Mouse (Mus musculus): Measurements from ENCODE around the gene A030003K21Rik. TPM values are rescaled to one million over a fixed set of nuclear protein-coding genes. Genes with fewer than 3 reads are reported as not detected.
A peak's percentile ranks its signal among the peaks of the same experiment; 100 is the strongest.
"Not testable (repeated sequence)": the region's sequence is repeated elsewhere in the genome, so short reads cannot be mapped to it uniquely, and the experiment has no call there.

A030003K21Rik gene
- polyA plus RNA-seq (2014; fragmentation: Nextera tagmentation; extraction: Ambion mirVana) = not detected in 2 replicates

DNA sequence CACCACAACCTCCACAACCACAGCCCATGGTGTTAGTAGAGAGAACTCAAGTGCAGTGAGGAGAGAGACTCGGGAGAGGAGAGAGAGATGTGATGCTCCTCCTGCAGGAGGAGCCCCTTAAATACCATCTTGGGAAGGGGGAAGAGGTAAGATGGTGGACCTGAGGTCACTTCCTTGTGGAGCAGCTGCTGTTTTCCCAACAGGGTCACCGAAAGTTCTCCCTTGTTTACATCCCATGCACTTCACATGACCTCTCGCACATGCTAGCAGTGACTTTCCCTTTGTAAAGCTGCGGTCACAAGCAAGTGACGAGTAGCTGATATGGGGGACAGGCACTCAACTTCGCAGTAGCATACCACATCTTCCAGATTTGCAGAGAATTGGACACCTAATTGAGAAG, at the start of gene A030003K21Rik:
Gene A030003K21Rik, minus strand, starts transcription at position 94 of the 400 bp plus-strand sequence.
- not testable (repeated sequence) for H3K27ac ChIP-seq (ENCODE audit: low read depth); H3K4me2 ChIP-seq (ENCODE audit: low read length); H3K9ac ChIP-seq (ENCODE audit: low read length); ATAC-seq (replicated peaks; ENCODE audit: low FRiP score, low TSS enrichment, low read depth); H3K36me3 ChIP-seq (ENCODE audit: control insufficient read depth, insufficient read depth, low read length); H3K4me3 ChIP-seq (ENCODE audit: low read depth, low read length); H3K4me1 ChIP-seq (replicated peaks; ENCODE audit: control insufficient read depth, insufficient read depth, low read length); DNase-seq (ENCODE audit: low spot score); H3K9me3 ChIP-seq (ENCODE audit: control insufficient read depth, low read length); H3K27me3 ChIP-seq (replicated peaks; ENCODE audit: control insufficient read depth, insufficient read depth, low read length)
- WGBS = no CpG with 5 or more reads among the region's 6 CpGs

DNA sequence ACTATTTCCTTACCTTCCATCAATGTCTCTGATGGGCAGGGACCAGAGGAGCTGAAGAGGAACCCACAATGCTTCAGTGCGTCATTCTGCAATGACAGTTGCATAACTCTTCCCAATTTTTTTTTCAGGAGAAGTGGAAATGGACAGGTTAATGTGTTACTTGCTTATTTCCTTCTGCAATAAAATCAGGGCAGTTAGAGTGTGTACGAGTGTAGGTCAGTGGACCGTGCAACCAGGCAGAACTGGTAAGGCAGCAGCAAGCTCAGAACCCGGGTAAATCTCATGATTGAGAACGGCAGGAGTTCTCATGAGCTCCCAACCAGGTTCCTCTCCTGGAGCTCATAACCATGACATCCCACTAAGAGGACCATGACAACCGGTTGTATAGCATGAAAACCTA, 48.9 kb upstream of the A030003K21Rik start:
- Histone ChIP-seq H3K9ac (ENCODE audit: low read length) (no peak overlapping the region), H3K4me3 (ENCODE audit: low read depth, low read length) (no peak overlapping the region), H3K4me2 (ENCODE audit: low read length) (no peak overlapping the region), H3K27ac (ENCODE audit: low read depth) (no peak overlapping the region), H3K36me3 (ENCODE audit: control insufficient read depth, insufficient read depth, low read length) (no peaks in the 10 kb centered on the region), H3K4me1 (replicated peaks; ENCODE audit: control insufficient read depth, insufficient read depth, low read length) (0 out of 2 replicates have a peak, but pooled peaks cover 3% of the 10 kb centered on the region), H3K9me3 (ENCODE audit: control insufficient read depth, low read length) (no peaks in the 10 kb centered on the region), H3K27me3 (replicated peaks; ENCODE audit: control insufficient read depth, insufficient read depth, low read length) (no peaks in the 10 kb centered on the region)
- WGBS = 85% methylated on average over 6 of the region's 6 CpGs
- DNase-seq (ENCODE audit: low spot score) (no peak), ATAC-seq (replicated peaks; ENCODE audit: low FRiP score, low TSS enrichment, low read depth) (no peak)

DNA sequence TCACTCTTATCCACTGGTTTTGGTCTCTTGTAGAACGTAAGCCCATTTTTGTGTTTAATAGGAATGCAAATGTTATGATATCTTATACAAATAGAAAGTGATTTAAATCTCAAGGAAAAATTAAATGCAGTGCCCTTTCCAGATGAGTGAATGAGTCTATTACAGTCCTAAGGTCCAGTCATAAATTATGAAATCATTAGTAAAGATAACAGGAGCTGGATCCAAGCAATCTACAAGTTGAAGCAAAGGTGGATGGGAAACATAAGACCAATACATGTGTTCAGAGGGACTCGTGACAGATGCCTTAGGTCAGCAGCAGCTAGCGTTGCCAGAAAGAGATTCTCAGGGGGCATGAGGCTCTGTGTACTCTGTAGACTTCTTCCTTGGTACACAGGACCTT, 48.4 kb upstream of the A030003K21Rik start:
- 0 out of 2 replicates have a peak, but pooled peaks cover 3% of the 10 kb centered on the region for H3K4me1 ChIP-seq (replicated peaks; ENCODE audit: control insufficient read depth, insufficient read depth, low read length)
- no peak overlapping the region for H3K9ac ChIP-seq (ENCODE audit: low read length)
- H3K4me3 ChIP-seq (ENCODE audit: low read depth, low read length) = no peak overlapping the region
- ATAC-seq (replicated peaks; ENCODE audit: low FRiP score, low TSS enrichment, low read depth) (no peak), DNase-seq (ENCODE audit: low spot score) (no peak)
- no peaks in the 10 kb centered on the region for H3K36me3 ChIP-seq (ENCODE audit: control insufficient read depth, insufficient read depth, low read length)
- H3K27ac ChIP-seq (ENCODE audit: low read depth) = no peak overlapping the region
- no peaks in the 10 kb centered on the region for H3K9me3 ChIP-seq (ENCODE audit: control insufficient read depth, low read length)
- no peak overlapping the region for H3K4me2 ChIP-seq (ENCODE audit: low read length)
- 69% methylated on average over 3 of the region's 3 CpGs for WGBS
- no peaks in the 10 kb centered on the region for H3K27me3 ChIP-seq (replicated peaks; ENCODE audit: control insufficient read depth, insufficient read depth, low read length)

- H3K27ac ChIP-seq (ENCODE audit: low read depth) = no peak overlapping the region
- no peak overlapping the region for H3K4me3 ChIP-seq (ENCODE audit: low read depth, low read length)
- no peaks in the 10 kb centered on the region for H3K9me3 ChIP-seq (ENCODE audit: control insufficient read depth, low read length)
- H3K4me2 ChIP-seq (ENCODE audit: low read length) = no peak overlapping the region
- 60% methylated on average over 4 of the region's 4 CpGs for WGBS
- H3K9ac ChIP-seq (ENCODE audit: low read length) = no peak overlapping the region
- H3K27me3 ChIP-seq (replicated peaks; ENCODE audit: control insufficient read depth, insufficient read depth, low read length) = no peaks in the 10 kb centered on the region
- H3K36me3 ChIP-seq (ENCODE audit: control insufficient read depth, insufficient read depth, low read length) = no peaks in the 10 kb centered on the region
- H3K4me1 ChIP-seq (replicated peaks; ENCODE audit: control insufficient read depth, insufficient read depth, low read length) = 0 out of 2 replicates have a peak, but pooled peaks cover 3% of the 10 kb centered on the region
- DNase-seq (ENCODE audit: low spot score) = no peak
- peak; percentile 69 for ATAC-seq (replicated peaks; ENCODE audit: low FRiP score, low TSS enrichment, low read depth)
These were observed 47.9 kb upstream of the A030003K21Rik start for GRCm38 (mm10) chr1:82991062-82991461.

DNA sequence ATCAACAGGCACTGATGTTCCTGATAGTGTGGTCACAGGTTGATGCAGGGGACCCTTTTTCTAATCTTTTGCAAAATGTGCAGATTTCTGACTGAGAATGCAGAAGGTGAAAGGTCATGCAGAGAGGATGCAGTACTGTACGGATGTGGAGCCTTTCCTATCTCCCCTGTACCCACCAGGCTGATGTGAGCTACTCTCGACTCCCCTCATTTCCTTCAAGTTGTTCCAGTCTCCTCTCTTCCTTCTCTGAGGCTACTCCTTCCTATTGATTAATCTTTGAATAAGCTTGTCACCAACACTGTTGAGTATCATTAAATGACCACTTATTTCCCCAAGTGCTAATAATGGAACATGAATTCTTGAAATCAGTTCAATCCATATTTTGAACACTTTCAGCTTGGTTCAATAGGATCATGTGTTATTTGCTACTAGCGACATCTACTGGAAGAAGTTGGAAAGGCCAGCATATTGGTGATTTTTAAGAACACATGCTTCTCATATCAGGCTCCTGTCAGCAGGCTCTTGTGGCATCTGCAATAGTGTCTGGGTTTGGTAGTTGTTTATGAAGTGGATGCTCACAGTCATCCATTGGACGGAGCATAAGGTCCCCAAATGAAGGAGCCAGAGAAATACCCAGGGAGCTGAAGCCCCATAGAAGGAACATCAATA, 44.5 kb upstream of the A030003K21Rik start:
- Histone ChIP-seq H3K4me2 (ENCODE audit: low read length) (no peak overlapping the region), H3K9ac (ENCODE audit: low read length) (no peak overlapping the region), H3K27ac (ENCODE audit: low read depth) (no peak overlapping the region), H3K9me3 (ENCODE audit: control insufficient read depth, low read length) (peaks cover 5% of the 10 kb centered on the region; the same call in 1 of the 2 replicates), H3K36me3 (ENCODE audit: control insufficient read depth, insufficient read depth, low read length) (no peaks in the 10 kb centered on the region), H3K4me3 (ENCODE audit: low read depth, low read length) (no peak overlapping the region), H3K4me1 (replicated peaks; ENCODE audit: control insufficient read depth, insufficient read depth, low read length) (0 out of 2 replicates have a peak, but pooled peaks cover 3% of the 10 kb centered on the region), H3K27me3 (replicated peaks; ENCODE audit: control insufficient read depth, insufficient read depth, low read length) (no peaks in the 10 kb centered on the region)
- peak; percentile 45; the same call in 1 of the 2 replicates for ATAC-seq (replicated peaks; ENCODE audit: low FRiP score, low TSS enrichment, low read depth)
- whole genome bisulfite sequencing = 34% methylated on average over 4 of the region's 4 CpGs
- DNase-seq (ENCODE audit: low spot score) = no peak

DNA sequence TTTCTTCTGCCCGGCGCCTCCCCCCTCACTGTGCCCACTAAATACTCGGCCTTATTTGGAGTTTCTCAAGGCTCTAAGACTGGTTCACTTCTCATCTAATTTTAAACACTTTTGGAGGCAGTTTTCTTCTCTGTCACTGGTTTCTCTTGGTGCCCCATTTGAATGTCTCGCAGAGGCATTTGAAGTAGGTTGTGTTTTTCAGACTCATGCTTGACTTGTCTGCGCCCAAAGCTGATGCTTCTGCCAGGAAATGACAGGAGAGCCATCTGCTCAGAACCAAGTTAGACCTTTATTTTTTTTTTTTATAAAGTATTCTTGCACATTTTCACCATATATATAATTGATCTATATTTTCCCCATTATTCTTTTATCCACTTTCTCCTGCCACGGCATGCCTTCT, 43.5 kb upstream of the A030003K21Rik start:
- ATAC-seq (replicated peaks; ENCODE audit: low FRiP score, low TSS enrichment, low read depth) = no peak
- Histone ChIP-seq H3K9me3 (ENCODE audit: control insufficient read depth, low read length) (peaks cover 5% of the 10 kb centered on the region; the same call in 1 of the 2 replicates), H3K27ac (ENCODE audit: low read depth) (no peak overlapping the region), H3K4me2 (ENCODE audit: low read length) (no peak overlapping the region), H3K9ac (ENCODE audit: low read length) (no peak overlapping the region), H3K27me3 (replicated peaks; ENCODE audit: control insufficient read depth, insufficient read depth, low read length) (no peaks in the 10 kb centered on the region), H3K36me3 (ENCODE audit: control insufficient read depth, insufficient read depth, low read length) (no peaks in the 10 kb centered on the region), H3K4me3 (ENCODE audit: low read depth, low read length) (no peak overlapping the region), H3K4me1 (replicated peaks; ENCODE audit: control insufficient read depth, insufficient read depth, low read length) (0 out of 2 replicates have a peak, but pooled peaks cover 3% of the 10 kb centered on the region)
- 88% methylated on average over 6 of the region's 6 CpGs for WGBS
- no peak for DNase-seq (ENCODE audit: low spot score)

GRCm38 (mm10) chr1:82977840-82978239, 34.7 kb upstream of the A030003K21Rik start:
- Histone ChIP-seq H3K27me3 (replicated peaks; ENCODE audit: control insufficient read depth, insufficient read depth, low read length) (no peaks in the 10 kb centered on the region), H3K27ac (ENCODE audit: low read depth) (no peak overlapping the region), H3K36me3 (ENCODE audit: control insufficient read depth, insufficient read depth, low read length) (no peaks in the 10 kb centered on the region), H3K4me3 (ENCODE audit: low read depth, low read length) (no peak overlapping the region), H3K4me1 (replicated peaks; ENCODE audit: control insufficient read depth, insufficient read depth, low read length) (no peaks in the 10 kb centered on the region), H3K4me2 (ENCODE audit: low read length) (no peak overlapping the region), H3K9ac (ENCODE audit: low read length) (no peak overlapping the region), H3K9me3 (ENCODE audit: control insufficient read depth, low read length) (no peaks in the 10 kb centered on the region)
- no peak for ATAC-seq (replicated peaks; ENCODE audit: low FRiP score, low TSS enrichment, low read depth)
- no peak for DNase-seq (ENCODE audit: low spot score)

DNA sequence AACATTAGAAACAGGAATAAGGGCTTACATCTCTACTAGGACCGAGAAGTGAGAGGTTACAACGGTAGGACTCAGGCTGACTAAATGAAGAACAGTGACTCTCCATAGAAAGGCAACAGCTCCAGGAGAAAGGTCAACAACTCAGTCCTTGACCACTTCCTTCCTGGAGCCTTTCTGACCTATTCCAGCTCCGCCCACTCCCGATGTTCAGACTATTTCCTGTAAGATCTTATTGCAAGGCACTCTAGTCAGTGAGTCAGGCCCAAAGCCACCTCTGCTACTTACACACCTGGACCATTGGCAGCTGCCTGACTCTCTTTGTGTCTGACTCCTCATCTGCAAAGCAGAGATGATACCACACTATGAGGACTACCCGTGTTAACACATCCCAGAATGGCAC, 32.6 kb upstream of the A030003K21Rik start:
- Histone ChIP-seq H3K4me1 (replicated peaks; ENCODE audit: control insufficient read depth, insufficient read depth, low read length) (no peaks in the 10 kb centered on the region), H3K36me3 (ENCODE audit: control insufficient read depth, insufficient read depth, low read length) (no peaks in the 10 kb centered on the region), H3K4me3 (ENCODE audit: low read depth, low read length) (no peak overlapping the region), H3K9ac (ENCODE audit: low read length) (no peak overlapping the region), H3K27ac (ENCODE audit: low read depth) (no peak overlapping the region), H3K4me2 (ENCODE audit: low read length) (no peak overlapping the region), H3K9me3 (ENCODE audit: control insufficient read depth, low read length) (no peaks in the 10 kb centered on the region), H3K27me3 (replicated peaks; ENCODE audit: control insufficient read depth, insufficient read depth, low read length) (no peaks in the 10 kb centered on the region)
- no peak for DNase-seq (ENCODE audit: low spot score)
- 80% methylated on average over 5 of the region's 5 CpGs for whole genome bisulfite sequencing
- ATAC-seq (replicated peaks; ENCODE audit: low FRiP score, low TSS enrichment, low read depth) = no peak

- H3K9me3 ChIP-seq (ENCODE audit: control insufficient read depth, low read length) = no peaks in the 10 kb centered on the region
- no peak overlapping the region for H3K4me2 ChIP-seq (ENCODE audit: low read length)
- no peak for DNase-seq (ENCODE audit: low spot score)
- H3K36me3 ChIP-seq (ENCODE audit: control insufficient read depth, insufficient read depth, low read length) = no peaks in the 10 kb centered on the region
- H3K9ac ChIP-seq (ENCODE audit: low read length) = no peak overlapping the region
- no peaks in the 10 kb centered on the region for H3K27me3 ChIP-seq (replicated peaks; ENCODE audit: control insufficient read depth, insufficient read depth, low read length)
- no peaks in the 10 kb centered on the region for H3K4me1 ChIP-seq (replicated peaks; ENCODE audit: control insufficient read depth, insufficient read depth, low read length)
- H3K4me3 ChIP-seq (ENCODE audit: low read depth, low read length) = no peak overlapping the region
- no peak for ATAC-seq (replicated peaks; ENCODE audit: low FRiP score, low TSS enrichment, low read depth)
- H3K27ac ChIP-seq (ENCODE audit: low read depth) = no peak overlapping the region
- WGBS = 76% methylated on average over 9 of the region's 9 CpGs
These were observed 31.2 kb upstream of the A030003K21Rik start for GRCm38 (mm10) chr1:82974342-82974741.
